Mouse (Mus musculus): ENCODE results near the gene Lrp6. TPM values are rescaled to one million over a fixed set of nuclear protein-coding genes. Genes with fewer than 3 reads are reported as not detected.
A peak's percentile ranks its signal among the peaks of the same experiment; 100 is the strongest.

Lrp6 gene
- polyA plus RNA-seq, 1 experiment = 8.4 TPM

DNA sequence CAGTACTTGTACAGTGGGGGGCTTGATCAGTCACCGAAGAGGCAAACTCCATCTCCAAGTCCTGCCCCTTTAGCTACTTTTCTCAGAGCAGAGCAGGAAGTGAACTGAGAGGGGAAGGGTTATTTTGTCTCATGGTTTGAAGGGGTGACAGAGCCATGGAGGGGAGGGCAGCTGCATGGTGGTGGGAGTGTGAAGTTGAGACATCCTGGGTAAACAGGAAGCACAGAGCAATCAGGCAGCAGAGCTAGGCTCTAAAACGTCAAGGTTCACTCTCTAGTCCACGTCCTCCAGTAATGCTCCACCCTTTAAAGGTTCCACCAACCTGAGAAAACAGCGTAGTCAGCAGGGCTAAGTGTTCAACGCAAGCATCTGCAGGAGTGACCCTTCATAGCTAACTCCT, 129.8 kb downstream of the Lrp6 start:
- TF ChIP-seq SRF (IDR thresholded peaks at IDR 0.05; ENCODE audit: control insufficient read depth, insufficient read length, low read depth) (no peak), REST (IDR thresholded peaks at IDR 0.05; ENCODE audit: insufficient read depth, insufficient read length) (no peak), MAX (IDR thresholded peaks at IDR 0.05; ENCODE audit: low read depth) (no peak), TCF3 (IDR thresholded peaks at IDR 0.05; ENCODE audit: insufficient read length, low read depth) (no peak), MYOD1 (IDR thresholded peaks at IDR 0.05; ENCODE audit: control insufficient read depth in 1 of 3, insufficient read length in 2 of 3, low read depth in 2 of 3) (no peak), USF1 (IDR thresholded peaks at IDR 0.05; ENCODE audit: low read depth) (no peak), E2F4 (IDR thresholded peaks at IDR 0.05; ENCODE audit: insufficient read depth) (no peak), TCF12 (IDR thresholded peaks at IDR 0.05; ENCODE audit: insufficient read depth, poor library complexity, severe bottlenecking) (no peak), CEBPB (IDR thresholded peaks at IDR 0.05; ENCODE audit: insufficient read depth, poor library complexity, severe bottlenecking) (no peak), MYOG (IDR thresholded peaks at IDR 0.05; ENCODE audit: control insufficient read depth in 1 of 3, insufficient read depth in 1 of 3, insufficient read length in 2 of 3, low read depth in 2 of 3) (no peak), POLR2A (IDR thresholded peaks at IDR 0.05; ENCODE audit: insufficient read length, low read depth) (no peak), POLR2AphosphoS2 (IDR thresholded peaks at IDR 0.05; ENCODE audit: insufficient read length, low read depth) (no peak)
- Histone ChIP-seq H3K4me3 (no peak overlapping the region), H3K36me3 (ENCODE audit: control insufficient read depth, insufficient read depth) (no peaks in the 10 kb centered on the region), H3K27me3 (ENCODE audit: control insufficient read depth, insufficient read depth, insufficient read length) (no peaks in the 10 kb centered on the region), H3K4me2 (ENCODE audit: low read depth) (no peak overlapping the region), H3K79me2 (ENCODE audit: control insufficient read depth, insufficient read depth) (no peaks in the 10 kb centered on the region), H3ac (ENCODE audit: control insufficient read depth, insufficient read length) (no peak overlapping the region)

DNA sequence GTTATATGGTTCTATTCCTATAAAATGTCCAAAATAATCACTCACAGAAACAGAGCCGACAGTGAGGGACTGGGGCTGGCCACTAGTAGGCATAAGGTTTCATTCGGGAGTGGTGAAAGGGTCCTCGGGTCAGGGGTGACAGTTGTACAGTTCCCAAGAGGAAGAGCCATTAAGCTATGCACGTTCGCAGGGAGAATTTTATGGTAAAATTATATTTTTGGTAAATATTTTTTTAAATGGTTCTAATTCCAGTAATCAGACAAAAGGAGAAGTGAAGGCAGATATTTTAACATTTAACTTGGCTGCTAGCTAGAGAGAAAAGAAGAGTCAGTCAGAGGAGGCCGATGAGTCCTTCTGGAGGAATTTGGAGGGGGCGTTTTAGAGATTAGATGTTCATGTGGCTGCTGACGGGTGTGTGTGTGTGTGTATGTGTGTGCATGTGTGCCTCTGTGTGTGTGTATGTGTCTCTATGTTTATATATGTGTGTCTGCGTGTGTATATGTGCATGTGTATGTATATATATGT, 131.8 kb downstream of the Lrp6 start:
- TF ChIP-seq SRF (IDR thresholded peaks at IDR 0.05; ENCODE audit: control insufficient read depth, insufficient read length, low read depth) = no peak
- Histone ChIP-seq H3K36me3 (ENCODE audit: control insufficient read depth, insufficient read depth) (no peaks in the 10 kb centered on the region), H3K79me2 (ENCODE audit: control insufficient read depth, insufficient read depth) (no peaks in the 10 kb centered on the region), H3K4me2 (ENCODE audit: low read depth) (peak overlapping the region; percentile 18), H3ac (ENCODE audit: control insufficient read depth, insufficient read length) (no peak overlapping the region), H3K4me3 (no peak overlapping the region), H3K27me3 (ENCODE audit: control insufficient read depth, insufficient read depth, insufficient read length) (no peaks in the 10 kb centered on the region)

DNA sequence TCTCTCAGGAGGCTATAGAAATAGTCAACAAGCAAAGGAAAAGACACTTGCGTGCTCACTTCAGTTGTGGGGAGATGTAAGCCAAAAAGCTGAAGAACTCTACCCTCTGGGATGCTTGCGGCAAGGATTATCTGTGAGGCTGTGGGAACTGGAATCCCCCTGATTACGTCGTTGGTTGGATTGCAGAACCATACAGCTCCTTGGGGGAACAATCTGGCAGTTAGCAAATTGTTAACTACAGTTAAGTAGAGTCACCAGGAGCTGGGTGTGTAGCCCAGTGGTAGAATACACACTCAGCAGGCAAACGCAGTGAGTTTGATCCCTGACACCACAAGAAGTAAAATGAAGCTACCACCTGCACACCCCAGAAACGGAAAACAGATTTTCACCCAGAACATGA, 132.7 kb downstream of the Lrp6 start:
- Histone ChIP-seq H3K4me2 (ENCODE audit: low read depth) (no peak overlapping the region), H3K79me2 (ENCODE audit: control insufficient read depth, insufficient read depth) (no peaks in the 10 kb centered on the region), H3K36me3 (ENCODE audit: control insufficient read depth, insufficient read depth) (no peaks in the 10 kb centered on the region), H3K27me3 (ENCODE audit: control insufficient read depth, insufficient read depth, insufficient read length) (no peaks in the 10 kb centered on the region), H3K4me3 (no peak overlapping the region), H3ac (ENCODE audit: control insufficient read depth, insufficient read length) (no peak overlapping the region)
- TF ChIP-seq REST (IDR thresholded peaks at IDR 0.05; ENCODE audit: insufficient read depth, insufficient read length) (no peak), TCF12 (IDR thresholded peaks at IDR 0.05; ENCODE audit: insufficient read depth, poor library complexity, severe bottlenecking) (no peak), MYOG (IDR thresholded peaks at IDR 0.05; ENCODE audit: control insufficient read depth in 1 of 3, insufficient read depth in 1 of 3, insufficient read length in 2 of 3, low read depth in 2 of 3) (no peak), E2F4 (IDR thresholded peaks at IDR 0.05; ENCODE audit: insufficient read depth) (no peak), MYOD1 (IDR thresholded peaks at IDR 0.05; ENCODE audit: control insufficient read depth in 1 of 3, insufficient read length in 2 of 3, low read depth in 2 of 3) (no peak), POLR2AphosphoS2 (IDR thresholded peaks at IDR 0.05; ENCODE audit: insufficient read length, low read depth) (no peak), POLR2A (IDR thresholded peaks at IDR 0.05; ENCODE audit: insufficient read length, low read depth) (no peak), MAX (IDR thresholded peaks at IDR 0.05; ENCODE audit: low read depth) (no peak), TCF3 (IDR thresholded peaks at IDR 0.05; ENCODE audit: insufficient read length, low read depth) (no peak)

DNA sequence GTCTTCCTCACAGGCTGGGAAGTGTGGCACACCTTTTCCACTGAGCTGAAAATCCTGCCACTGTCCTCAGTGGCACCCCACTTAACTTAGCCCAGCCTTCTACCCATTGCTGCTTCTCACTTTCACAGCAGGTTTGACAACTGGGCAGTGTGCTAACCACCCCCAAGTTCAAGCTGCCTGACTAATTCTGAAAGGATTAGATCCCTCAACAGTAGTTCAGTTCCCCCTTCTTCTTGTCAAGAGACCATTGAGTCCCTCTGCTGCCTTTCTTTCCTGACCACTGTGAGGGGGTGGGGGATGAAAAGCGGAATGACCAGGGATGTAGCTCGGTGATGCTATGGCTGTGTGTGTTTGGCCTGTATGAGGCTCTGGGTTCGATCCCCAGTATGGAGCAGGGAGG, 133.5 kb downstream of the Lrp6 start:
- Histone ChIP-seq H3ac (ENCODE audit: control insufficient read depth, insufficient read length) (no peak overlapping the region), H3K27me3 (ENCODE audit: control insufficient read depth, insufficient read depth, insufficient read length) (no peaks in the 10 kb centered on the region), H3K4me3 (no peak overlapping the region), H3K4me2 (ENCODE audit: low read depth) (no peak overlapping the region), H3K79me2 (ENCODE audit: control insufficient read depth, insufficient read depth) (no peaks in the 10 kb centered on the region), H3K36me3 (ENCODE audit: control insufficient read depth, insufficient read depth) (no peaks in the 10 kb centered on the region)
- no peak for TF ChIP-seq MYOG (IDR thresholded peaks at IDR 0.05; ENCODE audit: control insufficient read depth in 1 of 3, insufficient read depth in 1 of 3, insufficient read length in 2 of 3, low read depth in 2 of 3)
- TF ChIP-seq SRF (IDR thresholded peaks at IDR 0.05; ENCODE audit: control insufficient read depth, insufficient read length, low read depth) = no peak
- TF ChIP-seq MAX (IDR thresholded peaks at IDR 0.05; ENCODE audit: low read depth) = no peak
- no peak for TF ChIP-seq REST (IDR thresholded peaks at IDR 0.05; ENCODE audit: insufficient read depth, insufficient read length)
- no peak for TF ChIP-seq TCF3 (IDR thresholded peaks at IDR 0.05; ENCODE audit: insufficient read length, low read depth)
- TF ChIP-seq E2F4 (IDR thresholded peaks at IDR 0.05; ENCODE audit: insufficient read depth) = no peak
- no peak for TF ChIP-seq USF1 (IDR thresholded peaks at IDR 0.05; ENCODE audit: low read depth)
- no peak for TF ChIP-seq POLR2AphosphoS2 (IDR thresholded peaks at IDR 0.05; ENCODE audit: insufficient read length, low read depth)
- TF ChIP-seq POLR2A (IDR thresholded peaks at IDR 0.05; ENCODE audit: insufficient read length, low read depth) = no peak
- TF ChIP-seq TCF12 (IDR thresholded peaks at IDR 0.05; ENCODE audit: insufficient read depth, poor library complexity, severe bottlenecking) = no peak
- TF ChIP-seq MYOD1 (IDR thresholded peaks at IDR 0.05; ENCODE audit: control insufficient read depth in 1 of 3, insufficient read length in 2 of 3, low read depth in 2 of 3) = no peak
- TF ChIP-seq CEBPB (IDR thresholded peaks at IDR 0.05; ENCODE audit: insufficient read depth, poor library complexity, severe bottlenecking) = no peak

DNA sequence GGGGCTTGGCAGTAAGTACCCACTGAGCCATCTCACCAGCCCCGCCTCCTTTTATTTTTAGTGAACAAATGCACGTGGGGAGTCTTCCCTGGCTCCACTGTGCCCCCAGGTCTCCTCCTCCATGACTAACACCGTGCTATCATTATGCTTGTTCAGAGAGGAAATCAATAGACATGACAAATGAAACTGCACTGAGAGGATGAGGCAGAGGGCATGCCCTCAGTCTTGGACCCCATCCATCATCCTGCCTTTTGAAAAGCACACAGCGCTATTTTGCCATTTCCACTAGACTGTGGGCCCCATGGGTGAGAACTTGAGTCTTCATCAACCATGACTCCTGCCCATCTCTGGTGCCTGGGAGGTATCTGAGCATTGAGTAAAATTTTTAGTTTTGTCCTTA, 135.2 kb downstream of the Lrp6 start:
- Histone ChIP-seq H3K4me2 (ENCODE audit: low read depth) (no peak overlapping the region), H3K79me2 (ENCODE audit: control insufficient read depth, insufficient read depth) (no peaks in the 10 kb centered on the region), H3K4me3 (no peak overlapping the region), H3K36me3 (ENCODE audit: control insufficient read depth, insufficient read depth) (no peaks in the 10 kb centered on the region), H3K27me3 (ENCODE audit: control insufficient read depth, insufficient read depth, insufficient read length) (no peaks in the 10 kb centered on the region), H3ac (ENCODE audit: control insufficient read depth, insufficient read length) (no peak overlapping the region)
- no peak for TF ChIP-seq MYOG (IDR thresholded peaks at IDR 0.05; ENCODE audit: control insufficient read depth in 1 of 3, insufficient read depth in 1 of 3, insufficient read length in 2 of 3, low read depth in 2 of 3)
- TF ChIP-seq TCF3 (IDR thresholded peaks at IDR 0.05; ENCODE audit: insufficient read length, low read depth) = no peak
- TF ChIP-seq TCF12 (IDR thresholded peaks at IDR 0.05; ENCODE audit: insufficient read depth, poor library complexity, severe bottlenecking) = no peak
- TF ChIP-seq USF1 (IDR thresholded peaks at IDR 0.05; ENCODE audit: low read depth) = no peak
- TF ChIP-seq MAX (IDR thresholded peaks at IDR 0.05; ENCODE audit: low read depth) = no peak
- TF ChIP-seq E2F4 (IDR thresholded peaks at IDR 0.05; ENCODE audit: insufficient read depth) = no peak
- TF ChIP-seq SRF (IDR thresholded peaks at IDR 0.05; ENCODE audit: control insufficient read depth, insufficient read length, low read depth) = no peak
- no peak for TF ChIP-seq CEBPB (IDR thresholded peaks at IDR 0.05; ENCODE audit: insufficient read depth, poor library complexity, severe bottlenecking)
- no peak for TF ChIP-seq POLR2AphosphoS2 (IDR thresholded peaks at IDR 0.05; ENCODE audit: insufficient read length, low read depth)
- no peak for TF ChIP-seq MYOD1 (IDR thresholded peaks at IDR 0.05; ENCODE audit: control insufficient read depth in 1 of 3, insufficient read length in 2 of 3, low read depth in 2 of 3)
- no peak for TF ChIP-seq REST (IDR thresholded peaks at IDR 0.05; ENCODE audit: insufficient read depth, insufficient read length)
- TF ChIP-seq POLR2A (IDR thresholded peaks at IDR 0.05; ENCODE audit: insufficient read length, low read depth) = no peak

Measured in myocyte (in vitro differentiated cells).